Mouse (Mus musculus): ENCODE results near the gene Hoxa7. TPM values are rescaled to one million over a fixed set of nuclear protein-coding genes. Genes with fewer than 3 reads are reported as not detected.

The Hoxa7 gene
- polyA plus RNA-seq, 1 experiment from 2014 or later = 0.75 TPM

DNA sequence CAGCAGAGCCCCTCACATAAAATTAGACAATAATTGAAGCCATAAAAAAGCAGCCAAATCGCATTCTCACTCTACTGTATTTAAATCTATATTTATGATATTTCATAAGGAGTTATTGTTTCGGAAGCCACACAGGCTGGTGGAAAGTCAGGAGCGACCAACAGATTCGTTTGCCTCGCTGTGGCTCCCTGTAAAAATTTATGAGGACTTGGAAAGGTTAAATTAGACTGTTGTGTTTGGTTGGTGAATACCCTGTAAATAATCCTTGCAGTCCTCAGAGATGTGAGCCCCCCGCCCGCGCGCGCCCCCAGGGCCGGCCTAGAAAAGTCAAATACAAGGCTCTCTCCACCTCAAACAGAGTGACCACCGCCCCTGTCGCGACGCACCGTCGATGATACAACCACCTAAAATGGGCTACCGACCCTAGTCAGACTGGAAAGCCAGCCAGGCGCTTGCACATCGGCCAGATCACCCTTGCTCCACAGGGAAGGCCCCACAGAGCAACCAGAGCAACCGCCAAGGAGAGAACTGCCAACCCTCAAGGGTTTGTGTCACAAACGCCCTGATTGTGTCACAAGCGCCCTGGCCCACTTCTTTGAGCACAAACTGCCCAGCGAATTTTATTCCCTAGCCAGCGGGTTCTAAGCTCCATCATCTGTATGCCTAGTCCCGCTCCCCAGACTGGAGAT, 5.1 kb upstream of the Hoxa7 start:
- Histone ChIP-seq H3K36me3 (ENCODE audit: inconsistent target) (no peaks in the 10 kb centered on the region), H3K27ac (no peak overlapping the region), H3K4me3 (ENCODE audit: inconsistent target) (no peak overlapping the region), H3K79me2 (ENCODE audit: inconsistent target) (no peaks in the 10 kb centered on the region)
- 9% methylated on average over 26 of the region's 26 CpGs for WGBS (ENCODE audit: missing documents)

DNA sequence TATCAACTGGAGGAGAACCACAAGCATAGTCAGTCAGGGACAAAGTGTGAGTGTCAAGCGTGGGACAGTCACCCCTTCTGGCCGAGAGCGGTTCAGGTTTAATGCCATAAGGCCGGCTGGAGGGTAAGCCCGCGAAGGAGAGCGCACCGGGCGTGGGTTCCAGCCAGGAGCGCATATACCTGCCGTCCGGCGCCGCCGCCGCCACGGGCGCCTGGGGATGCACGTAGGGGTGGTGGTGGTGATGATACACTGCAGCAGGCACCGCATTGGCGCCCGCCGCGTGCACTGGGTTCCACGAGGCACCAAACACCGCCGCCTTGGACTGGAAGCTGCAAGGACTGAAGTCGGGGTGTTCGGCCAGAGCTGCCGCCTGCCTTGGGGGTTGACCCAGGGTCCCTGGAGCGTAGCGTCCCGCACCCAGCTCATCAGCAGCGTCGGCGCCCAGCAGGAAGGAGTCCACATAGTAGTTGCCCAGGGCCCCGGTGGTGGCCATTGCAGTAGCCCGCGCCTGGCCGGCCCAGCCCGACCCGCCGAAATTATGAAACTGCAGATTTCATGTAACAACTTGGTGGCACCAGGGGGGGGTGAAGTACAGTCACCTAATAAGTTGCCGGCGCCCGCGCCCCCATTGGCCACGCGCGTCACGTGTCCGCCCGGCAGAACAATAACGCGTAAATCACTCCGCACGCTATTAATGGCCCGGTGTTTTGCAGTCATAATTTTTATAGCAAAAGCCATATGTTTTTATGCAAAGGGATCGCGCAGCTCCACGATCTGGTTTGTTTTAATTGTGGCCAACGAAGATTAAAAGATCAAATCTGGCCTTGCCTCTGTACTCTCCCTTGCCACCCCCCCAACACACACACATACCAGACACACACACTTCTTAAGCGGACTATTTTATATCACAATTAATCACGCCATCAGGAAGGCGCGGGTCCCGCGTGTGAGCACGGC, 4.2 kb upstream of the Hoxa7 start:
- no peak overlapping the region for H3K27ac ChIP-seq
- under 1% methylated on average over 66 of the region's 69 CpGs for WGBS (ENCODE audit: missing documents)
- no peaks in the 10 kb centered on the region for H3K36me3 ChIP-seq (ENCODE audit: inconsistent target)
- H3K4me3 ChIP-seq (ENCODE audit: inconsistent target) = no peak overlapping the region
- H3K79me2 ChIP-seq (ENCODE audit: inconsistent target) = no peaks in the 10 kb centered on the region

DNA sequence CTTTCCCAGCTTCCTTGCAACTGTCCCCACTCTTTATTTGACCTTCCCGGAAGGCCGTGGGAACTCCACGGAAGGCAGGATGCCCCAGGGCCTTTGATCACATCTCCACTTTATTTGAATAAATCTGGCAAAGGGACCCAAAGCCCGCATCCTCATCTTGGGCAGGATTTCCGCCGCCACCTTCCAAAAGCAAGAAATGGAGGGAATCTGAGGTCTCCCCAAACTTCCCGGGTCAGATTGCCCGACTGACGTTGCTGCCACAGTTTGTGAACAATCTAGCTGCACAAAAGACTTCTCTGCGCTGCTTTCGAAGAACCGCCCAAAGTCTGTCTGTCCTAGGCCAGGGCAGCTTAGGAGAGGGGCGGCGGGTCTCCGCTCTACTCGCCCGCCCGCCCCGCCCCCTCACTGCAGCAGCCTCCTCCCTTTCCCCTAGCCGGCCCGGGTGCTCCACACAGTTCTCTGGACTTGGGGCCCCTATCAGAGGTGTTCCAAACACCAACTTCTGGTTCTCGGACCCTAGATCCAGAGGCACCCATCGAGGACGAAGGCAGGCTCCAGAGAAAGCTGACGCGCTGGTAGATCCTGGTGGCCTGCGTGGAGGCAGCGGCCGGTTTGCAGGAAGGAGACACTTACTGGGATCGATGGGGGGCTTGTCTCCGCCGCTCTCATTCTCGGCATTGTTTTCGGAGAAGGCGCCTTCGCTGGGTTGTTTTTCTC, 3.4 kb upstream of the Hoxa7 start:
- Histone ChIP-seq H3K27ac (no peak overlapping the region), H3K4me3 (ENCODE audit: inconsistent target) (no peak overlapping the region), H3K79me2 (ENCODE audit: inconsistent target) (no peaks in the 10 kb centered on the region), H3K36me3 (ENCODE audit: inconsistent target) (no peaks in the 10 kb centered on the region)
- 2% methylated on average over 31 of the region's 36 CpGs for WGBS (ENCODE audit: missing documents)

DNA sequence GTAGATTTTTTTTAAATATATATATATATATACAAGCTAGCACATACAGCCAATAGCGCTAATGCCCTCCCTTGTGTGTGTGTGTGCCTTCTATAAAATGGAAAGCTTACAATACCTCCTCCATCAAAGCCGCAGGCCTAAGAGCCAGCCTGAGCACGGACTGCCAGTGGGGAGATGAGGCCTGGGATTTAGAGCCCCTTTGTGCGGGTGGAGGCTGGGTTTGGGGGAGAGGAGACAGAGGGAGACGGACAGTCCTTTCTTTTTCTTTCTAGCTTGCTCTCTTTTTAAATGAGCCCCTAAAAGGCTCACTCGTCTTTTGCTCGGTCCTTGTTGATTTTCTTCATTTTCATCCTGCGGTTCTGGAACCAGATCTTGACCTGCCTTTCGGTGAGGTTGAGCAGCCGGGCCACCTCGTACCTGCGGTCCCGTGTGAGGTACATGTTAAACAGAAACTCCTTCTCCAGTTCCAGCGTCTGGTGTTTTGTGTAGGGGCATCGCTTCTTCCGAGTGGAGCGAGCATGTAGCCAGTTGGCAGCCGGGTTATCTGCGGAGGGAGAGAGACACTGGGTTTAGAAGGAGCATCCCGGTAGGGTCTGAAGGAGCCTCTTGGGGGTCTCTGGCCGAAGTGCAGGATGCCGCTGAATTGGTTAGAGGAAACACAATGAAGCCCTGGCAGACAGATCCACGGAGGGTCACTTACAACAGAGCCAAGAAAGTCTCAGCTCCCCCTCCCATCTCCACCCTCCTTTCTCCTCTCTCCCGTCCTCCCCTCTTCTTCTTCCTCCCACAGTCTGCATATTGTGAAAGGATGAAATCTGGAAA, 2.5 kb upstream of the Hoxa7 start:
- Histone ChIP-seq H3K79me2 (ENCODE audit: inconsistent target) (no peaks in the 10 kb centered on the region), H3K4me3 (ENCODE audit: inconsistent target) (no peak overlapping the region), H3K36me3 (ENCODE audit: inconsistent target) (no peaks in the 10 kb centered on the region), H3K27ac (no peak overlapping the region)
- 15% methylated on average over 20 of the region's 24 CpGs for WGBS (ENCODE audit: missing documents)

DNA sequence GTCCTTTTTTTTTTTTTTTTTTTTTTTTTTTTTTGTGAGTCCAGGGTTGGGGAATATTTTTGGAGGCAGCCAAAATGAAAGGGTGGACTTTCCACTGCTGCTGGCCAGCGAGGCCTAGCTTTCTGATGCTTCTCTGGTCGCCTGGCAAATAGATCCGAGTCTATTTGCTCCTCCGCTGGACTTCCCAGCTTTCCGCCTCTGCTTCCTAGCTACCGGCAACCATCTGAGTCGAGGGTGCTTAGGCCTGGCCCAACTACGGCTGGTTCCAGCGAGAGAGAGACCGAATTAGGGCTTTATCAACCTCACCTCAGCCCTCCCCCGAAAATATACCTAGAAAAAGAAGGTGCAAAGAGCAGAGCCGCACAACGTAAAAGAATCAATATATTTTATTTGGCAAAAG, 1.1 kb upstream of the Hoxa7 start:
- WGBS (ENCODE audit: missing documents) = 42% methylated on average over 13 of the region's 13 CpGs
- no peaks in the 10 kb centered on the region for H3K36me3 ChIP-seq (ENCODE audit: inconsistent target)
- no peak overlapping the region for H3K27ac ChIP-seq
- H3K4me3 ChIP-seq (ENCODE audit: inconsistent target) = no peak overlapping the region
- no peaks in the 10 kb centered on the region for H3K79me2 ChIP-seq (ENCODE audit: inconsistent target)

DNA sequence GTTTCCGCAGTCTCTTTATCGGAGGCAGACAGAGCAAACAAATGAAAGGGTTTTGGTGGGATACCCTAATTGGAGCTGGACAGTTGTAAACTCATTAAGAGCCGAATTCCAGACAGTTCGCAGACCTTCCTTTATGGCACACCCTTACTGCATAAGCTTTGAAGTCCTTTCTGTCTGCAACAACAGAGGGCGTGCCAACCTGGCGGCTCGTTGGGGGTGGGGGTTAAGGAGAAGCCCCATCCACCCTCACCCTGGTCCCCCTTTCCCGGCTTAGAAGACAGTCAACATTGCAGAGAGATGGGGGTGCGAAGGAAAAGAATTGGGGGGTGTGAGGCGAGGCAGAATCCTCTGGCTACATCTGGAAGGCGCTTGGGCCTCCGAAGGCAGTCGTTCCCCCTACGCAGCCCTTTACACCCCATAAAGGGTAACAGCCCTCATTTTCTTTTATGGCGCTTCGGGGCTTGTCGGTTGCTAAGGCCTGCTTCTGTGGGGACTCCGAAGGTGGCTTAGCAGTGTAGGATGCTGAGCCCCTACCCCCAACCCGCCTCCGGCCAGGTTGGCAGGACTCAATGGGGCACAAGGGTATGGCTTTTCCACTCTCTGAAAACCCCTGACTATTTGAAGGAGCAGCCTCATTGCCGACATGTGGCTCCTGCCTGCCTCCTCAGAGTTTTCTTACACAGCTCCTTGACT, 485 bp upstream of the Hoxa7 start:
- Histone ChIP-seq H3K27ac (no peak overlapping the region), H3K79me2 (ENCODE audit: inconsistent target) (no peaks in the 10 kb centered on the region), H3K4me3 (ENCODE audit: inconsistent target) (no peak overlapping the region; the same call in 1 of the 2 replicates), H3K36me3 (ENCODE audit: inconsistent target) (no peaks in the 10 kb centered on the region)
- 20% methylated on average over 21 of the region's 21 CpGs for WGBS (ENCODE audit: missing documents)

DNA sequence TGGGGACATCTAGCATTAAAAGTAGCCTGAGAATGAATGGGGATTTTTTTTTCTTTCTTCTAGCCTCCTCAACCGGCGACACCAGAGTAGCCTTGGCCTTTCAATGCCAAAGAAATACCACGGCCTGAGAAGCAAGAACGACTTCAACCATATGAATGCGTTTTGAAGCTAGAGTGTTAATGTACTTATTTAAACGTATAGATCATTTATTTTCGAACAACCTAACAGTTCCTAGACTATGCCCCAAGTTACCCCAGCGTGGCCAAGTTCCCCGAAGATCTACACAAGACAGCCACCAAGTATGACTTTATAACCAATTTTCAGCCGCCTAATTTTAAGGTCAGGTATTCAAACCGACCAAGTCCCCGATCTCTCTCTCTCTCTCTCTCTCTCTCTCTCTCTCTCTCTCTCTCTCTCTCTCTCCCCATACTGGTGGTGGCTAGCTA, 766 bp downstream of the Hoxa7 start:
- no peak overlapping the region for H3K27ac ChIP-seq
- WGBS (ENCODE audit: missing documents) = 15% methylated on average over 12 of the region's 12 CpGs

DNA sequence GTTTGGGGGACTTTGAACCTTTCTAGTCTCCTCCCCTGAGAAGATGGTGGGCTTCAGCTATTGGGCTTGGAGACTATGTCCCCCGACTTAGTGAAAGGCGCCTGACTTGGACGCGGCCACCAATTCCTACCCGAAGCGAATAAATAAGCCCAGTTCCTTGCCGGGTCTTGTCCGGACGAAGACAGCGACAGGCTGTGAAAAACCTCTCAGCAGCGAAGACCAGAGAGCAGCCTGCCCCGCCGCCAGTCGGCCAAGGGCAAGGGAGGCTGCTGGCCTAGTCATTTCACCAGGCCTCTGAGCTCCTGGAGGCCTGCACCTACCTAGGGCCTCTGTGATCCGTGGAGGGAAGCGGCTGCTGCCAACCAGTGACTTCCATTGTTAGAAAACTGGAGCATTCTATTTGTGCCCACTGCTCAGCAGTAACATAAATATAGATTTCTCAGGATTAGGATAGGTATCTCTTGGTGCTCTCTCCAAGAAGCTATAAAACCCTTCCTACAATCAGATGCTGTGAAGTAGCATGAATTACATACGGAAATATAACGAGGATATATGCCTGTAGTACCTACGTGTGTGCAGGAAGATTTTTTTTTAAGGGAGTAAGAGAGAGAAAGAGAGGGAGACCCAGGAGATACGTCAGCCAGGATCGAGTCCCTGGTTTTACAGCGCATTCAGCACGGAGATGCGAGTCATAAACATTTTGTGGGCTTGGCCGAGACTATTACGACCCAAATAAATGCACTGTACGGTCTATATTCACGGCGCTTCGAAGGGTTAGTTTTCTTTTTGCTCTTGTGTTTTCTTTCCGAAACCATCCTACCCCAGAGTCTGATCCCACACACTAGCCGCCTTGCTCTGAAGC, 1.4 kb downstream of the Hoxa7 start:
- Histone ChIP-seq H3K27ac (no peak overlapping the region), H3K79me2 (ENCODE audit: inconsistent target) (no peaks in the 10 kb centered on the region), H3K4me3 (ENCODE audit: inconsistent target) (no peak overlapping the region), H3K36me3 (ENCODE audit: inconsistent target) (no peaks in the 10 kb centered on the region)
- WGBS (ENCODE audit: missing documents) = 56% methylated on average over 32 of the region's 32 CpGs

More for the DNA sequence above, 766 bp downstream of the Hoxa7 start:
- Histone ChIP-seq H3K4me3 (ENCODE audit: inconsistent target) (peak overlapping the region; percentile 26; the same call in 1 of the 2 replicates), H3K79me2 (ENCODE audit: inconsistent target) (no peaks in the 10 kb centered on the region), H3K36me3 (ENCODE audit: inconsistent target) (no peaks in the 10 kb centered on the region)

DNA sequence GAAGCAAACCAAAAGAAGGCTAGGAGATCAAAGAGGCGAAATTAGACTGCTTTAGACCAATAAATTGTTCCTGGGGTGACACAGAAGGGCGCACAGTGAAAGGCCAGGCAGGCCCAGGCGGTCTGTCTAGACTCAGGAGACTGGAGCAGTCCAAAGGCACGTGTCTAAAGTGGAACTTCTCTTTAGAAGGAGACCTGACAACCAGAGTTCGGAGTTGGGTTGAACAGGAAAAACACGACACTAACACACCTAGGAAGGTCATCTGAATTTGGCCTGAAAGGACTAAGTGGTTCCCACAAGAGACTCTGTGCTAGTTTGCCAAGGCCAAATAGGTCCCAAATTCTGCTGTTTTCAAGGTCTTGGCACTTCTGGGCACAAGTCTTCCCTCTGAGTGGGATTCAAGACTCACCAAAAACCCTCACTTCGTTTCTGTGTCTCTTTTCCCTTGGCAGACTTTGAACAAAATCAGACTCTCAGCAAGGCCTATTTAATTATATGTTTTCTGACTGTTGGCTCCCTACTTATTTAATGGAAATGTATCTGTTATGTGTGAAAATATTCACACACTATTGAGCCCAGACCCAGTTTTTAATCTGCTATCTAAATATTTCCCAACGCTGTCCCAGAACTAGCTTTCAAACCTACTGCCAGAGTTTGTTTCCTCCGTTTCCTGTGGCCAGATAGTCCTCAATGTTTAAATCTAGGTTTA, 2.3 kb downstream of the Hoxa7 start:
- H3K36me3 ChIP-seq (ENCODE audit: inconsistent target) = no peaks in the 10 kb centered on the region

DNA sequence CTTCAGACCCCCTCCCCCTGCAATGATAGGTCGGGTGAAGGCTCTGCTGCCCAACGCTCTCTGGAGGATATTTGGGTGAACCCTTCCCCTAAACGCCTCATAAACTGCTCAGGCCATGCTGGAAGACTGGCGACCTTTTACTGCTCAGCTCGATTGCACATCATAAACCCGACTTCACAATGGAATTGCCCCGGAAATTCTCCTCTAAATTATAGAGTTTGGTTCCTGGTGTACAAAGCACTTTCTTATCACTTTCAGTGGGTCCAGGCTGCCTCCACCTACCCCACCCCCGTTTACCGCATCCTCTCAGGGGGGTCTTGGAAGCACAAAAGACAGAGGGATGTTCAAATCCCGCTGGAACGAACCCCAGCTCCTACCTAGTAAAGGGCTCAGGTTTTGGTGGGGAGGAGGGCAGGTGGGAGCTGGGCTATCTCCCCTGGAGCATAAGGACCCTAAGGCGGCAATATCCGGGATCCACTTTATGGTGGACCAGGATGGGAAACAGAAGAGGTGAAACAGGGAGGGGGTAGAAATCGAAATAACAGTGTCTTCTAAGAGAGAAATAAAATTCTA, 2.9 kb downstream of the Hoxa7 start:
- H3K4me3 ChIP-seq (ENCODE audit: inconsistent target) = no peak overlapping the region
- no peaks in the 10 kb centered on the region for H3K79me2 ChIP-seq (ENCODE audit: inconsistent target)
- WGBS (ENCODE audit: missing documents) = 49% methylated on average over 14 of the region's 14 CpGs
- H3K36me3 ChIP-seq (ENCODE audit: inconsistent target) = no peaks in the 10 kb centered on the region
- no peak overlapping the region for H3K27ac ChIP-seq

More for the DNA sequence above, 2.3 kb downstream of the Hoxa7 start:
- H3K4me3 ChIP-seq (ENCODE audit: inconsistent target) = no peak overlapping the region
- H3K27ac ChIP-seq = no peak overlapping the region
- 83% methylated on average over 9 of the region's 9 CpGs for WGBS (ENCODE audit: missing documents)
- H3K79me2 ChIP-seq (ENCODE audit: inconsistent target) = no peaks in the 10 kb centered on the region

DNA sequence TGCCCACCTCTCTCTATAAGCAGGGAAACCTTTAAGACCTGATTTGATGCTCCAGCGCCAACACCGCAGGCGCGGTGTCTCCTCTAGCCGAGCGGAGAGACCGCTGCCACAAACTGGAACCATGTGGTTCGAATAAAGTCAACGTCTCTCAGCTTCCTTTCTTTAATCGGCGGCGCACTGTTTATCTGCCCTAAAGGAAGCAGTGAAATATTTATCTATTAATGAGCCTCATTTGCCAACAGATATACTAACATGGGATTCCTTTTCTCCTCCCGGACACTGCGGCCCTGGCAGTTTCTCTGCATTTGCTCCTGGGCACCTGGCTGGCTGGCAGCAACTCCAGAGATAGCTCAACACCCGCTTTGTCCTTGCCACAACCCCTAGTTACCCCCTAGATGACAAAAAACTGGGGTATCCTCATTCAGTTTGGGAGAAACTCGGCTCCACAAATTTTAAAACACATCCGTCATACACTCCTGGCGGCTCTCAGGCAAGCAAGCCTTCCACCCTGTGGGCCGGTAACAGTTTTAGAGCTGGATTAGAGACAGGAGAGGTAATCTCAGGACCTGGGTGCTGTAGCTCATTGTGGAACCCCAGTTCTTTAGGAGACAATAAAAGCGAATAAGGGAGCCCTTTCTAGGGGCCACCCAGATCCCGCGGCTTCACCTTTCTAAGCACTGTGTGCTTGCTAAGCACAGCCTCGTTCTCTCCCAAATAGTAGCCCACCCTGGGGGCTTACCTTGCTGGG, 3.6 kb downstream of the Hoxa7 start:
- H3K36me3 ChIP-seq (ENCODE audit: inconsistent target) = no peaks in the 10 kb centered on the region
- no peaks in the 10 kb centered on the region for H3K79me2 ChIP-seq (ENCODE audit: inconsistent target)
- no peak overlapping the region for H3K27ac ChIP-seq
- 17% methylated on average over 23 of the region's 23 CpGs for WGBS (ENCODE audit: missing documents)
- no peak overlapping the region for H3K4me3 ChIP-seq (ENCODE audit: inconsistent target)

DNA sequence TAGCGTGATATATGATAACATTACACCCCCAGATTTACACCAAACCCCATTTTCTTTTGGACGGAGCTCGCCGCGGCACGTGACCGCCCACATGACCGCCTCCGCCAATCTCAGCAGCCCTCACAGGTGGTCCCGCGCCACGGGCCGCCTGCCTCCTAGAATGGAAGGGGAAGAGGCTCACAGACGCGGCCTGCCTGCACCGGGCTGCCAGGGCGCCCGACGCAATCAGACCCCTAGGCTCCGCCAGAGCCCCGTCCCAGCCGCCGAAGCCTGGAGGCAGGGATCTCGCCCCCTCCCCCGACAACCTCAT, 4.2 kb downstream of the Hoxa7 start:
- Histone ChIP-seq H3K79me2 (ENCODE audit: inconsistent target) (no peaks in the 10 kb centered on the region), H3K36me3 (ENCODE audit: inconsistent target) (no peaks in the 10 kb centered on the region), H3K27ac (no peak overlapping the region), H3K4me3 (ENCODE audit: inconsistent target) (peak overlapping the region; percentile 15; the same call in 1 of the 2 replicates)
- under 1% methylated on average over 23 of the region's 25 CpGs for WGBS (ENCODE audit: missing documents)
